Mouse (Mus musculus) heart, embryonic 14.5 days (tissue): ENCODE results near the gene Exosc7. TPM values are rescaled to one million over a fixed set of nuclear protein-coding genes. Genes with fewer than 3 reads are reported as not detected.

Experiments used
- ATAC-seq: fragments of 200-750 bp; cut with Nextera tagmentation; 2 replicates; pipeline ENCODE4 v1.8.0; 2017; ENCODE audit warnings: low read depth, moderate TSS enrichment; ENCODE audit not compliant: insufficient number of reproducible peaks, insufficient read depth, low FRiP score
- H3K27ac ChIP-seq, 2 experiments: fragments of 200-500 bp in 1 of 2; fragments of 300-500 bp in 1 of 2; sonication (generic) in 1 of 2; replicated peaks in 1 of 2; 2 replicates each; pipeline ENCODE4 v1.5.1; 2012 to 2014; ENCODE audit warnings: low read depth in 2 of 2, low read length in 2 of 2, control low read depth in 1 of 2, mild to moderate bottlenecking in 1 of 2, mixed read lengths in 1 of 2; ENCODE audit not compliant: control insufficient read depth in 1 of 2, insufficient read depth in 1 of 2
- H3K27me3 ChIP-seq: fragments of 300-500 bp; sonication (generic); 2 replicates; pipeline ENCODE4 v1.6.1; 2014; ENCODE audit warnings: mild to moderate bottlenecking, low read length, control low read depth; ENCODE audit not compliant: control insufficient read depth, insufficient read depth
- H3K36me3 ChIP-seq: fragments of 300-500 bp; sonication (generic); 2 replicates; pipeline ENCODE4 v1.6.1; 2014; ENCODE audit warnings: mild to moderate bottlenecking, control low read depth, low read length, mixed read lengths; ENCODE audit not compliant: control insufficient read depth, insufficient read depth
- H3K4me1 ChIP-seq, 2 experiments: fragments of 200-500 bp in 1 of 2; fragments of 300-500 bp in 1 of 2; sonication (generic) in 1 of 2; 2 replicates each; pipeline ENCODE4 v1.6.1; 2012 to 2014; ENCODE audit warnings: low read length in 2 of 2, control low read depth in 1 of 2, mixed read lengths in 1 of 2; ENCODE audit not compliant: control insufficient read depth in 2 of 2, insufficient read depth in 2 of 2
- H3K4me2 ChIP-seq: fragments of 300-500 bp; sonication (generic); 2 replicates; pipeline ENCODE4 v1.6.1; 2014; ENCODE audit warnings: mild to moderate bottlenecking, low read length
- H3K4me3 ChIP-seq, 2 experiments: fragments of 200-500 bp in 1 of 2; fragments of 300-500 bp in 1 of 2; sonication (generic) in 1 of 2; 2 replicates each; pipeline ENCODE4 v1.5.1; 2012 to 2014; ENCODE audit warnings: low read length in 2 of 2, mild to moderate bottlenecking in 2 of 2, control low read depth in 1 of 2, low read depth in 1 of 2, moderate library complexity in 1 of 2; ENCODE audit not compliant: control insufficient read depth in 1 of 2, insufficient read depth in 1 of 2
- H3K9ac ChIP-seq: fragments of 300-500 bp; sonication (generic); 2 replicates; pipeline ENCODE4 v1.6.1; 2014; ENCODE audit warnings: mild to moderate bottlenecking, low read length
- H3K9me3 ChIP-seq: fragments of 300-500 bp; sonication (generic); 2 replicates; pipeline ENCODE4 v1.6.1; 2016; ENCODE audit warnings: low read length, control low read depth; ENCODE audit not compliant: control insufficient read depth
- WGBS: fragments of 180-500 bp; shearing (Covaris S2); extraction: QIAGEN DNeasy Blood & Tissue Kit; methylation state at CpG from one replicate; pipeline ENCODE4 v1.1.7; 2014; 5-methylcytosine and 5-hydroxymethylcytosine counted together
- polyA plus RNA-seq: library from polyadenylated mRNA; unstranded; fragments of >200 nt; fragmentation: Nextera tagmentation; extraction: Ambion mirVana; gene quantifications from 2 replicates; pipeline ENCODE4 v1.2.1, GENCODE M21; 2014

The Exosc7 gene
- polyA plus RNA-seq, 1 experiment from 2014 or later = 72.9 TPM

DNA sequence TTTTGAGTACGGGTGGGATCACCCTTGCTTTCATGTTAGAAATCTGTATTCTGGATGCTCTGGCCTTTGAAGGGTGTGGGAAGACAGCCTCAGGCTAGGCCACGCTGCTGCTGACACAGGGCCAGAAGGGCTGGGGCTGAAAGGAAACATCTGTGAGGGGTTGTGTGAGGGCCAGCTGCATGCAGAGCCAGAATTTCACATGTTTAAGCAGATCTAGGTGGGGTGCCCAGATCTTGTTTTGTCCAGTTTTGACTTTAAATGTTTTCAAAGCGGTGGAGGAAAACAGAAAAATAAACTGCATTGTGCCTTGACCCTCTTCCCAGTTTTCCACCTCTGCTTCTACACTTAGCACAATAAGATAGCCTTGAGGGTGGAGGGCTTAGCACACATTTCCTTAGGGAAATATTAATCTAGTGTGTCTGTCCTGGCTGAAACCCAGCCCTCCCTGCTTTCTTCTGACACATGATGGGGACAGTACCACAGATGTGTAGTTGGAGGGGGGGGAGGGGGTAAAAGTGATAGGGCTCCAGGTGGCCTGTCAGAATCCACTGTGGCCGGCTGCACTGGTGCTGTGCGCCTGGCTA, 26.0 kb downstream of the Exosc7 start:
- H3K9me3 ChIP-seq = no peaks in the 10 kb centered on the region
- H3K36me3 ChIP-seq = peaks cover 57% of the 10 kb centered on the region
- no peak overlapping the region for H3K4me2 ChIP-seq
- H3K9ac ChIP-seq = no peak overlapping the region
- no peak overlapping the region for H3K4me3 ChIP-seq
- H3K27ac ChIP-seq = peak overlapping the region; percentile 21 to 56
- H3K27me3 ChIP-seq = no peaks in the 10 kb centered on the region
- peaks cover 0 to 9% of the 10 kb centered on the region in 2 experiments; a peak in 1 of 4 replicates for H3K4me1 ChIP-seq
- 63% methylated on average over 5 of the region's 5 CpGs for WGBS
- peak; percentile 72 for ATAC-seq

DNA sequence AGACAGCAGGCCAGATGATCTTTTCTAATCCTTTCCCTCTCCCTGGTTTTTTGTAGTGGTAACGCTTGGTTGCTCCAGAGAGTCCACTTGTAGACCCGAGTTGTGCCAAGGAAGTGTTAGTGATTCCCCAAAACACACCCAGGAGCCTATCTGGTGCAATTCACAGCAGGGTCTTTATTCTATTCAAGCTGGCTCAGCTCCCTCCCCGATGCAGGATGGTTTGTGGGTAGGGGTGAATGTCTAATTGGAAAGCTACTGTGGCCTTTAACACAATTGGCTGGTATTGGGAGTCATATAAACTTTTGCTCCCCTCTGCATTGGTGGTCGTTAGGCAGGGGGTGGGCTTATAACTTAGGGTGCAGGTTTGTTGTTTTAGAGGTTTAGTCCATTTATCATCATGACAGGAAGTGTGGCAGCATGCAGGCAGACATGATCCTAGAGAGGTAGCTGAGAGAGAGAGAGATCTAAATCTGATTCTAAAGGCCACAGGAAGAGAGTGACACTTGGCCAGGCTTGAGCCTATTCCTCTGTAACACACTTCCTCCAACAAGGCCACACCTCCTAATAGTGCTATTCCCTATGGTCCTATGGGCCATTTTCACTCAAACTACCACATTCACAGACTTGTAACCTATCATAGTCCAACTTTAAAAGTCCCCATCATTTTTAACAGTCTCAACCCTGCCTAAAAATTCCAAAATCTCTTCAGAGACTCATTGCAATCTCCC, 27.0 kb downstream of the Exosc7 start:
- Histone ChIP-seq H3K4me1 (peaks cover 0 to 9% of the 10 kb centered on the region in 2 experiments; a peak in 1 of 4 replicates), H3K4me2 (no peak overlapping the region), H3K4me3 (no peak overlapping the region), H3K9me3 (peaks cover 3% of the 10 kb centered on the region; the same call in 1 of the 2 replicates), H3K9ac (no peak overlapping the region), H3K27ac (peak overlapping the region; percentile 20 to 56; a peak in 2 of 4 replicates), H3K27me3 (no peaks in the 10 kb centered on the region), H3K36me3 (peaks cover 47% of the 10 kb centered on the region)
- WGBS = 82% methylated on average over 4 of the region's 4 CpGs
- no peak for ATAC-seq

DNA sequence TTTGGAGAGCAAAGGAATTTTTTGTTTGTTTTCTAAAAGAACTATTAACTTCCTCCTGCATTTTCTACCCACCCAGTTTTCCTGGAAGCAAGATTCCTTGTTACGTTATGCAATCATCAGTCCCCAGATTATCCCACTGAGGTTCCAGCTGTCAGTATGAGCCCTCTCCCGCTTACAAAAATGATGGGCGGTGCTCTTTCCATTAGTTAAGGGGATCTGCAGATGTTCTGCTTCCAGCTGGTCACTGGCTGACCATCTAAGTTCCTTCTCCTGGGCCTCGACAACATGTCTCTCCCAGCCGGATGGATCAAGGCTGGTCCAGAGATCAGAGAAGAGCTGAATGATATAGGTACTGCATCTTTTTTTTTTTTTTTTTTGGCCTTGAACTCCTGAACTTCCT, 35.4 kb downstream of the Exosc7 start:
- Histone ChIP-seq H3K4me1 (no peaks in the 10 kb centered on the region; a peak in 1 of 4 replicates), H3K4me3 (no peak overlapping the region), H3K9me3 (peaks cover 10% of the 10 kb centered on the region; the same call in 1 of the 2 replicates), H3K27ac (no peak overlapping the region), H3K4me2 (no peak overlapping the region), H3K27me3 (no peaks in the 10 kb centered on the region), H3K9ac (no peak overlapping the region), H3K36me3 (no peaks in the 10 kb centered on the region)
- WGBS = 73% methylated on average over 5 of the region's 5 CpGs
- ATAC-seq = no peak

DNA sequence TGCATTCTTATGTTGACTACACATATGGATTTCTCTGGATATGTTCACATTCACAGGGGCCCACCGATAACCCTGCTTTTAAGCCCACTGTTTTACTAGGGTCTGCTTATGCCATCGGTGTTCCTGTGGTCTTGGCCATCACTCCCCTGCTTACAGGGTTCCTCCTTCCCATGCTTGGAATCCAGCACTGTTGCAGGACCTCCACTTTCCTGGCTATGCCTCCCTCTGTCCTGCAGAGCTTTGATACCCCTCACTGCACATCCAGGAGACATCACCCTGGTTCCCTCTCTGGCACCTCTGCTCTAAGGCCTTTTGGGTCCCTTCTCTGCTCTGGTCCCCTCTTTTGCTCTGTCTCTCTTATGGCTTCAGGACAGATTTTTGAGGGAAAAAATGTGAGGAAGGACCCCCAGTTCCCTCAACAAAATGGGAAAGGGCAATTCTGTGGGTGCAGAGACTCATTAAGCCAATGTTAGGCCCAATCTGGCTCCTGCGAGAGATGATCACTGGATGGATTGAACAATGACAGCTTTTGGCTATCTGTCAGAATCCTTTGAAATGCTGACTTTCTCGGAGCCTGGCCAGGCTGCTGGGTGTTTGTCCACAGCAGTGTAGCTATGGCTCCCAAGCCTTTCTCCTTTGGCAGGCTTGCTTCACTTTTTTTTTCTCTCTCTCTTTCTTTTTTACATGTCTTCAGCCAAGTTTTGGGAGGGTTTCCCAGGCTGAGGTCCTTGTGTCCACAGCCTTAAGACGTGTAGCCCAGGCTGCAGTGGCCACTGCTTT, 37.4 kb downstream of the Exosc7 start, which contains the start of gene Clec3b:
Clec3b (plus strand) TSS at position 706 of the 780 bp plus-strand sequence.
- no peak within 1 kb of the TSS for H3K4me3 ChIP-seq
- no peaks in the 10 kb centered on the region; a peak in 1 of 4 replicates for H3K4me1 ChIP-seq
- no peak within 1 kb of the TSS for H3K4me2 ChIP-seq
- no peaks in the 10 kb centered on the region for H3K36me3 ChIP-seq
- no peak within 1 kb of the TSS for H3K27ac ChIP-seq
- no peak for ATAC-seq
- WGBS = 79% methylated on average over 5 of the region's 5 CpGs
- H3K27me3 ChIP-seq = no peaks in the 10 kb centered on the region
- 0 out of 2 replicates have a peak, but pooled peaks cover 4% of the 10 kb centered on the region for H3K9me3 ChIP-seq
- H3K9ac ChIP-seq = no peak within 1 kb of the TSS

DNA sequence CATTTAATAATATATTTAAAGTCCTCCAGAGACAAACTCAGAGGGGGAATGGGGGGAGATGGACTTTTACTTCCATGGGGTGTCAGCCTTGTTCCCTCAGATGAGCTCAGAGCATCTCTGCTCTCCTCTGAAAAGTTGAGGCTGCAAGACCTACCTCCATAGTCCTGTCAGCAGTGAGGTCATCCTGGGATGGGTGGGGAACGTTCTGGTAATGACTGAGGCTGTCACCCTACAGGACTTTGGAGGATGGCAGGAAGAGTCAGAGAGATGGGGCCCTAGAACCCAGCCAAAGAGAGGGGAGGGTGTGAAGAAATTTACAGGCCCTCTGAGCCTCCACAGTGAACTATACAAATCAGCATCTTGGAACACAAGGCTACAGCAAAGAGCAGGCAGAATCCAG, 38.5 kb downstream of the Exosc7 start:
- 42% methylated on average over 1 of the region's 1 CpGs for WGBS
- no peaks in the 10 kb centered on the region for H3K27me3 ChIP-seq
- no peak overlapping the region for H3K27ac ChIP-seq
- no peak; the same call in 1 of the 2 replicates for ATAC-seq
- H3K4me1 ChIP-seq = peaks cover 0 to under 1% of the 10 kb centered on the region in 2 experiments; a peak in 1 of 4 replicates
- no peak overlapping the region for H3K4me2 ChIP-seq
- no peak overlapping the region for H3K4me3 ChIP-seq
- H3K9ac ChIP-seq = no peak overlapping the region
- no peaks in the 10 kb centered on the region for H3K9me3 ChIP-seq
- H3K36me3 ChIP-seq = no peaks in the 10 kb centered on the region

DNA sequence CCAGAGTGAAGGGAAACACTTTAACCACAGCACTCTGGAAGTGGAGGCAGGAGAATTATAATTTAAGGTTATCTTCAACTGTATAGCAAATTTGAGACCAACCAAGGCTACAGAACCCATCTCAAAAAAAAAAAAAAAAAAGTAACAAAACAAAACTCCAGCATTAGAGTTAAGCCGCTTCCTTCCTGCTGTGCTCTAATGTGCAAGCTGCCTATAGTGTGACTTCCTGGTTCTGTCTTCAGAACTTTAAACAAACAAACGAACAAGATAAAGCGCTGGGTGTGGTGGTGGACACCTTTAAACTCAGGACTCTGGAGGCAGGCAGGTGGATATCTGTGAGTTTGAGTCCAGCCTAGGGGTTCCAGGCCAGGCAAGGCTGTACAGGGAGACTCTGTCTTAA, 39.0 kb downstream of the Exosc7 start:
- Histone ChIP-seq H3K9ac (no peak overlapping the region), H3K4me3 (no peak overlapping the region), H3K27ac (no peak overlapping the region), H3K4me1 (peaks cover 3 to 5% of the 10 kb centered on the region in 2 experiments; a peak in 1 of 4 replicates), H3K27me3 (no peaks in the 10 kb centered on the region), H3K9me3 (no peaks in the 10 kb centered on the region), H3K4me2 (no peak overlapping the region), H3K36me3 (no peaks in the 10 kb centered on the region)
- WGBS = 52% methylated on average over 3 of the region's 3 CpGs
- ATAC-seq = no peak

DNA sequence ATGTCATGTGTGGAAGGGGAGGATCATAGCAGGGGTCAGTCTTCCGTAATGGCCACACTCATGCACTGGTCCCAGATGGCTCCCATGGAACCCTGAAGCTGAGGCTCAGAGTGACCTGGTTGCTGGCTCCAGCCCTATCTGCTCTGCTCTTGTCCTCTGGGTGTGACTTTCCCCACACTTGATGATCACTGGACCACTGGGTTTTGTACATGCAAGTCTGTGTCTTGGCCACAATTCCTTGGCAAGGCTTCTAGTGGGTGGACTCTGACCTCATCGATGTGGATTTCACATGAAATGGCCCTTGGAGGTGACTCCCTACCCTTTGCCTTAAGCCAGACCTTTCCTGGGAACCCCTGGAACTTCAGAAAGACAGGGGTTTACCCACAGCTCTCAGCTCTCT, 40.1 kb downstream of the Exosc7 start:
- WGBS = 88% methylated on average over 2 of the region's 2 CpGs
- H3K27ac ChIP-seq = no peak overlapping the region
- no peak overlapping the region for H3K4me2 ChIP-seq
- no peak overlapping the region for H3K4me3 ChIP-seq
- ATAC-seq = no peak
- no peaks in the 10 kb centered on the region for H3K9me3 ChIP-seq
- no peak overlapping the region for H3K9ac ChIP-seq
- peaks cover 3 to 5% of the 10 kb centered on the region in 2 experiments; a peak in 1 of 4 replicates for H3K4me1 ChIP-seq
- H3K36me3 ChIP-seq = no peaks in the 10 kb centered on the region
- H3K27me3 ChIP-seq = no peaks in the 10 kb centered on the region
